ENCODE assay signal across 8 mouse cellular contexts in the genomic region with DNA sequence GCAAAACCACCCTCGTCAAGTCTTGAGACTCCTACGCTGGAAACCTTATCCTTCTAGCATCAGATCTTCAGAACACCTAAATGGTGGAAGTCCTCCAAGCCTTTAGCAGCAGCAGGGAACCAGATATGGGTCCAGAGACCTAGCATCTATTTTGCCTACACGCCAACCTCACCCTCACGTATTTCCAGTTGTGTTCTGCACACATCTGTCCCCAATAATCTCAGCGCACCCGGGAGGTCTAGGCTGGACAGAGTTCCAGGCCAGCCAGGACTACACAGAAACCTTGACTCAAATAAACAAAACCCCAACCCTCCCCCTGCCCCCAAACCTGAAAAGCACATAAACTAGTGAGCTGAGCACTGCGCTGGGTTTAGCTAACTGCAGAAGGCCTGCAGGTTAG. TPM values are rescaled to one million over a fixed set of nuclear protein-coding genes. Genes with fewer than 3 reads are reported as not detected.
DNase-seq lines count a peak whose midpoint lies in the region; ATAC-seq and TF ChIP-seq lines count a peak whose summit lies in the region.

No protein-coding gene starts in this region.

- peaks cover 37% of the 10 kb centered on the region for H3K4me1 ChIP-seq in kidney, embryonic 16.5 days (ENCODE audit: insufficient read depth, low read length)
- H3K4me1 ChIP-seq in embryonic facial prominence, embryonic 14.5 days (ENCODE audit: control insufficient read depth, insufficient read depth, low read length) = peaks cover 30% of the 10 kb centered on the region
- H3K4me1 ChIP-seq in hindbrain, postnatal 0 days (ENCODE audit: insufficient read depth, low read length) = peaks cover 17% of the 10 kb centered on the region
- peaks cover 11% of the 10 kb centered on the region; the same call in 1 of the 2 replicates for H3K4me1 ChIP-seq in midbrain, postnatal 0 days (ENCODE audit: insufficient read depth, low read length)

- peak overlapping the region; percentile 99 for H3K9ac ChIP-seq in kidney, embryonic 16.5 days (replicated peaks; ENCODE audit: low read length)
- peak overlapping the region; percentile 97 for H3K9ac ChIP-seq in embryonic facial prominence, embryonic 14.5 days (ENCODE audit: low read depth, low read length)
- peak overlapping the region; percentile 41; the same call in 1 of the 2 replicates for H3K9ac ChIP-seq in hindbrain, postnatal 0 days (replicated peaks; ENCODE audit: low read length)
- 0 out of 2 replicates have a peak overlapping the region, but pooled peaks have one; percentile 29 for H3K9ac ChIP-seq in midbrain, postnatal 0 days (replicated peaks; ENCODE audit: low read length, poor library complexity, severe bottlenecking)

- WGBS in kidney, embryonic 16.5 days = 5% methylated on average over 7 of the region's 7 CpGs
- 6% methylated on average over 7 of the region's 7 CpGs for WGBS in embryonic facial prominence, embryonic 14.5 days
- WGBS in hindbrain, postnatal 0 days = 10% methylated on average over 7 of the region's 7 CpGs
- WGBS in midbrain, postnatal 0 days = 13% methylated on average over 7 of the region's 7 CpGs

- peaks cover 8% of the 10 kb centered on the region for H3K9me3 ChIP-seq in kidney, embryonic 16.5 days (ENCODE audit: low read length)
- H3K9me3 ChIP-seq in embryonic facial prominence, embryonic 14.5 days (ENCODE audit: control insufficient read depth, low read length) = peaks cover 7% of the 10 kb centered on the region
- H3K9me3 ChIP-seq in hindbrain, postnatal 0 days (ENCODE audit: low read length) = no peaks in the 10 kb centered on the region
- no peaks in the 10 kb centered on the region for H3K9me3 ChIP-seq in midbrain, postnatal 0 days (ENCODE audit: low read length)

- H3K4me3 ChIP-seq in kidney, embryonic 16.5 days (ENCODE audit: low read length) = peak overlapping the region; percentile 95
- peak overlapping the region; percentile 95 for H3K4me3 ChIP-seq in embryonic facial prominence, embryonic 14.5 days (ENCODE audit: low read depth, low read length)
- peak overlapping the region; percentile 91 for H3K4me3 ChIP-seq in hindbrain, postnatal 0 days (ENCODE audit: low read length)
- H3K4me3 ChIP-seq in midbrain, postnatal 0 days (ENCODE audit: low read depth, low read length) = peak overlapping the region; percentile 11; the same call in 1 of the 2 replicates

- no peak for ATAC-seq in kidney, embryonic 16.5 days (ENCODE audit: low FRiP score, low TSS enrichment)
- no peak for ATAC-seq in embryonic facial prominence, embryonic 14.5 days (ENCODE audit: low read depth)
- no peak for ATAC-seq in hindbrain, postnatal 0 days
- no peak for ATAC-seq in midbrain, postnatal 0 days (ENCODE audit: low FRiP score)

- DNase-seq in kidney, postnatal 14 days = no peak
- no peak for DNase-seq in embryonic facial prominence, embryonic 14.5 days (ENCODE audit: low spot score)
- no peak for DNase-seq in hindbrain, postnatal 0 days (ENCODE audit: low spot score)
- DNase-seq in midbrain, postnatal 0 days (ENCODE audit: low spot score) = no peak
- DNase-seq in frontal cortex, postnatal 25 days (ENCODE audit: low spot score in 2 of 2) = no peak
- no peak for DNase-seq in cerebellum, postnatal 14 days
- no peak for DNase-seq in adrenal gland, postnatal 14 days

- peak overlapping the region; percentile 91 for H3K4me2 ChIP-seq in kidney, embryonic 16.5 days (replicated peaks; ENCODE audit: low read depth, low read length)
- H3K4me2 ChIP-seq in embryonic facial prominence, embryonic 14.5 days (ENCODE audit: low read depth, low read length) = peak overlapping the region; percentile 93
- H3K4me2 ChIP-seq in hindbrain, postnatal 0 days (ENCODE audit: low read depth, low read length) = peak overlapping the region; percentile 73
- peak overlapping the region; percentile 33 for H3K4me2 ChIP-seq in midbrain, postnatal 0 days (ENCODE audit: low read depth, low read length, poor library complexity, severe bottlenecking)

- H3K36me3 ChIP-seq in kidney, embryonic 16.5 days (ENCODE audit: insufficient read depth, low read length) = 0 out of 2 replicates have a peak, but pooled peaks cover 5% of the 10 kb centered on the region
- no peaks in the 10 kb centered on the region for H3K36me3 ChIP-seq in embryonic facial prominence, embryonic 14.5 days (ENCODE audit: control insufficient read depth, insufficient read depth, low read length)
- H3K36me3 ChIP-seq in hindbrain, postnatal 0 days (ENCODE audit: insufficient read depth, low read length) = no peaks in the 10 kb centered on the region
- no peaks in the 10 kb centered on the region for H3K36me3 ChIP-seq in midbrain, postnatal 0 days (ENCODE audit: insufficient read depth, low read length)

- peak overlapping the region; percentile 99 for H3K27ac ChIP-seq in kidney, embryonic 16.5 days (ENCODE audit: low read length)
- peak overlapping the region; percentile 95 for H3K27ac ChIP-seq in embryonic facial prominence, embryonic 14.5 days (replicated peaks; ENCODE audit: low read depth, low read length)
- H3K27ac ChIP-seq in hindbrain, postnatal 0 days = peak overlapping the region; percentile 98
- peak overlapping the region; percentile 77 for H3K27ac ChIP-seq in midbrain, postnatal 0 days (ENCODE audit: low read depth, low read length)

- H3K27me3 ChIP-seq in kidney, embryonic 16.5 days (ENCODE audit: insufficient read depth, low read length) = no peaks in the 10 kb centered on the region
- no peaks in the 10 kb centered on the region for H3K27me3 ChIP-seq in embryonic facial prominence, embryonic 14.5 days (replicated peaks; ENCODE audit: control insufficient read depth, insufficient read depth, low read length)
- H3K27me3 ChIP-seq in hindbrain, postnatal 0 days (ENCODE audit: insufficient read depth, low read length) = no peaks in the 10 kb centered on the region
- no peaks in the 10 kb centered on the region for H3K27me3 ChIP-seq in midbrain, postnatal 0 days (ENCODE audit: insufficient read depth, low read length)

- TF ChIP-seq CTCF in hindbrain, postnatal 0 days (IDR thresholded peaks at IDR 0.05; ENCODE audit: low read depth) = no peak
- no peak for TF ChIP-seq CTCF in midbrain, postnatal 0 days (IDR thresholded peaks at IDR 0.05)

RNA-seq across cellular contexts. Expression of gene Zcchc3, which starts 3.4 kb away (rescaled TPM):
- polyA plus RNA-seq in kidney, embryonic 16.5 days (2015; fragmentation: Nextera tagmentation; extraction: Ambion mirVana) = 31.5 and 34.2 TPM in 2 replicates
- polyA plus RNA-seq in embryonic facial prominence, embryonic 14.5 days (2014; fragmentation: Nextera tagmentation; extraction: Ambion mirVana) = 29.5 and 36.4 TPM in 2 replicates
- total RNA-seq in hindbrain, postnatal 0 days (2014; rRNA removed) = 17.4 TPM in 2 replicates
- polyA plus RNA-seq in hindbrain, postnatal 0 days (2015; fragmentation: Nextera tagmentation; extraction: Ambion mirVana) = 15.8 and 16.1 TPM in 2 replicates
- total RNA-seq in midbrain, postnatal 0 days (2014; rRNA removed) = 15.1 and 15.2 TPM in 2 replicates
- 13.9 and 16.6 TPM in 2 replicates for polyA plus RNA-seq in midbrain, postnatal 0 days (2015; fragmentation: Nextera tagmentation; extraction: Ambion mirVana)
- total RNA-seq in adrenal gland, postnatal 14 days (2021) = 8.3 and 9.9 TPM in 2 replicates

RNA-seq across cellular contexts. Expression of gene 6820408C15Rik, which starts 3.9 kb away (rescaled TPM):
- 0.67 and 0.85 TPM in 2 replicates for polyA plus RNA-seq in kidney, embryonic 16.5 days (2015; fragmentation: Nextera tagmentation; extraction: Ambion mirVana)
- polyA plus RNA-seq in embryonic facial prominence, embryonic 14.5 days (2014; fragmentation: Nextera tagmentation; extraction: Ambion mirVana) = 0.87 and 5.1 TPM in 2 replicates
- 2.3 and 3.9 TPM in 2 replicates for total RNA-seq in hindbrain, postnatal 0 days (2014; rRNA removed)
- polyA plus RNA-seq in hindbrain, postnatal 0 days (2015; fragmentation: Nextera tagmentation; extraction: Ambion mirVana) = 3.6 and 4.0 TPM in 2 replicates
- total RNA-seq in midbrain, postnatal 0 days (2014; rRNA removed) = 0.94 and 1.8 TPM in 2 replicates
- 3.3 and 4.9 TPM in 2 replicates for polyA plus RNA-seq in midbrain, postnatal 0 days (2015; fragmentation: Nextera tagmentation; extraction: Ambion mirVana)
- 0.37 and 0.38 TPM in 2 replicates for total RNA-seq in adrenal gland, postnatal 14 days (2021)

RNA-seq across cellular contexts. Expression of gene Sox12, which starts 13.6 kb away (rescaled TPM):
- polyA plus RNA-seq in kidney, embryonic 16.5 days (2015; fragmentation: Nextera tagmentation; extraction: Ambion mirVana) = 8.9 and 10.0 TPM in 2 replicates
- 10.4 and 11.4 TPM in 2 replicates for polyA plus RNA-seq in embryonic facial prominence, embryonic 14.5 days (2014; fragmentation: Nextera tagmentation; extraction: Ambion mirVana)
- total RNA-seq in hindbrain, postnatal 0 days (2014; rRNA removed) = 49.7 and 50.2 TPM in 2 replicates
- polyA plus RNA-seq in hindbrain, postnatal 0 days (2015; fragmentation: Nextera tagmentation; extraction: Ambion mirVana) = 9.7 and 10.1 TPM in 2 replicates
- 45.3 and 55.7 TPM in 2 replicates for total RNA-seq in midbrain, postnatal 0 days (2014; rRNA removed)
- 9.4 and 10.8 TPM in 2 replicates for polyA plus RNA-seq in midbrain, postnatal 0 days (2015; fragmentation: Nextera tagmentation; extraction: Ambion mirVana)
- 14.7 and 16.0 TPM in 2 replicates for total RNA-seq in adrenal gland, postnatal 14 days (2021)

RNA-seq across cellular contexts. Expression of gene Nrsn2, which starts 35.0 kb away (rescaled TPM):
- polyA plus RNA-seq in kidney, embryonic 16.5 days (2015; fragmentation: Nextera tagmentation; extraction: Ambion mirVana) = 0.91 and 1.6 TPM in 2 replicates
- 2.5 and 2.7 TPM in 2 replicates for polyA plus RNA-seq in embryonic facial prominence, embryonic 14.5 days (2014; fragmentation: Nextera tagmentation; extraction: Ambion mirVana)
- 64.5 and 72.2 TPM in 2 replicates for total RNA-seq in hindbrain, postnatal 0 days (2014; rRNA removed)
- 83.8 and 91.3 TPM in 2 replicates for polyA plus RNA-seq in hindbrain, postnatal 0 days (2015; fragmentation: Nextera tagmentation; extraction: Ambion mirVana)
- 72.5 and 80.2 TPM in 2 replicates for total RNA-seq in midbrain, postnatal 0 days (2014; rRNA removed)
- polyA plus RNA-seq in midbrain, postnatal 0 days (2015; fragmentation: Nextera tagmentation; extraction: Ambion mirVana) = 103 and 111 TPM in 2 replicates
- 2.8 and 3.0 TPM in 2 replicates for total RNA-seq in adrenal gland, postnatal 14 days (2021)

RNA-seq across cellular contexts. Expression of gene Defb23, which starts 52.9 kb away (rescaled TPM):
- not detected in 2 replicates for polyA plus RNA-seq in kidney, embryonic 16.5 days (2015; fragmentation: Nextera tagmentation; extraction: Ambion mirVana)
- polyA plus RNA-seq in embryonic facial prominence, embryonic 14.5 days (2014; fragmentation: Nextera tagmentation; extraction: Ambion mirVana) = not detected in 2 replicates
- not detected in 2 replicates for total RNA-seq in hindbrain, postnatal 0 days (2014; rRNA removed)
- not detected in 2 replicates for polyA plus RNA-seq in hindbrain, postnatal 0 days (2015; fragmentation: Nextera tagmentation; extraction: Ambion mirVana)
- total RNA-seq in midbrain, postnatal 0 days (2014; rRNA removed) = not detected in 2 replicates
- not detected in 2 replicates for polyA plus RNA-seq in midbrain, postnatal 0 days (2015; fragmentation: Nextera tagmentation; extraction: Ambion mirVana)
- total RNA-seq in adrenal gland, postnatal 14 days (2021) = not detected in 2 replicates

Comparison
In these comparisons a context has a peak if more than half of its experiments do, and no peak if none do; other contexts are left out.
1. H3K4me2 ChIP-seq: peak in every context shown above with its lines; median percentile 93 in embryonic facial prominence, embryonic 14.5 days; 91 in kidney, embryonic 16.5 days; 73 in hindbrain, postnatal 0 days; 33 in midbrain, postnatal 0 days.
2. H3K4me3 ChIP-seq: peak in every context shown above with its lines; median percentile 95 in kidney, embryonic 16.5 days; 95 in embryonic facial prominence, embryonic 14.5 days; 91 in hindbrain, postnatal 0 days; 11 in midbrain, postnatal 0 days.
3. H3K9ac ChIP-seq: peak in every context shown above with its lines; median percentile 99 in kidney, embryonic 16.5 days; 97 in embryonic facial prominence, embryonic 14.5 days; 41 in hindbrain, postnatal 0 days; 29 in midbrain, postnatal 0 days.